Mouse (Mus musculus) midbrain, embryonic 15.5 days (tissue): ENCODE results near the gene Trp53i13. TPM values are rescaled to one million over a fixed set of nuclear protein-coding genes. Genes with fewer than 3 reads are reported as not detected.

Experiments used
- ATAC-seq: fragments of 200-750 bp; cut with Nextera tagmentation; replicated peaks from 2 replicates; pipeline ENCODE4 v1.8.0; 2017; ENCODE audit warnings: moderate TSS enrichment
- H3K27ac ChIP-seq: fragments of 300-500 bp; sonication (generic); 2 replicates; pipeline ENCODE4 v1.5.1; 2015; ENCODE audit warnings: mild to moderate bottlenecking, inconsistent platforms
- H3K27me3 ChIP-seq: fragments of 300-500 bp; sonication (generic); replicated peaks from 2 replicates; pipeline ENCODE4 v1.6.1; 2015; ENCODE audit warnings: inconsistent platforms
- H3K36me3 ChIP-seq: fragments of 300-500 bp; sonication (generic); replicated peaks from 2 replicates; pipeline ENCODE4 v1.6.1; 2015; ENCODE audit warnings: inconsistent platforms
- H3K4me1 ChIP-seq: fragments of 300-500 bp; sonication (generic); 2 replicates; pipeline ENCODE4 v1.6.1; 2015; ENCODE audit warnings: inconsistent platforms
- H3K4me2 ChIP-seq: fragments of 300-500 bp; sonication (generic); 2 replicates; pipeline ENCODE4 v1.6.1; 2015; ENCODE audit warnings: inconsistent platforms, mild to moderate bottlenecking, moderate library complexity
- H3K4me3 ChIP-seq: fragments of 300-500 bp; sonication (generic); 2 replicates; pipeline ENCODE4 v1.5.1; 2015; ENCODE audit warnings: mild to moderate bottlenecking, inconsistent platforms
- H3K9ac ChIP-seq: fragments of 300-500 bp; sonication (generic); 2 replicates; pipeline ENCODE4 v1.6.1; 2015; ENCODE audit warnings: mild to moderate bottlenecking, inconsistent platforms
- H3K9me3 ChIP-seq: fragments of 300-500 bp; sonication (generic); 2 replicates; pipeline ENCODE4 v1.6.1; 2016; ENCODE audit warnings: inconsistent platforms
- WGBS: fragments of 180-500 bp; shearing (Covaris S2); methylation state at CpG from one replicate; pipeline ENCODE4 v1.1.7; 2015; ENCODE audit warnings: mixed read lengths; 5-methylcytosine and 5-hydroxymethylcytosine counted together
- polyA plus RNA-seq: library from polyadenylated mRNA; unstranded; fragments of >200 nt; fragmentation: Nextera tagmentation; extraction: Ambion mirVana; gene quantifications from 2 replicates; pipeline ENCODE4 v1.2.1, GENCODE M21; 2015

Gene Trp53i13
- polyA plus RNA-seq, 1 experiment from 2014 or later: 12.7 TPM

DNA sequence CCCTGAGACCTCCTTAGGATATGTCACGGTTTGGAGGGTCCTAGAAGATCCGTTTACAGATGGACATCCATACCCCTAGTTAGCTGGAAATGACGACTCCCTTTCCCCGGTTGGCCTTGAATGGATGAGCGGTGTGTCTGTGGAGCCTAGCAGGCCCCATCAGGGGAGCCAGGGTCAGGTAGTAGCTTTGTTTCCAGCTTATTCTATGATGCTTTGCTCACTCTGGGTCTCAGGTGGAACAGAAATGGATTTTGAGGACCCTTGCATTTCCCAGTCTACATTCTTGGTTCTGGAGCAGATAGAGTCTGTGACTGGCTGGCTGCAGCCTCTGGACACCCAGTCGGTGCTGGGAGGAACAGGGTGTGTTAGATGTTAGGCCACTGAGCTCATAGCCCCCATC lies 21.0 kb downstream of the Trp53i13 start:
- 68% methylated on average over 6 of the region's 6 CpGs for WGBS
- no peak for ATAC-seq
- H3K27ac ChIP-seq: no peak overlapping the region
- no peaks in the 10 kb centered on the region for H3K27me3 ChIP-seq
- H3K9me3 ChIP-seq: no peaks in the 10 kb centered on the region
- peaks cover 2% of the 10 kb centered on the region; the same call in 1 of the 2 replicates for H3K36me3 ChIP-seq
- H3K4me1 ChIP-seq: peaks cover 70% of the 10 kb centered on the region
- H3K4me3 ChIP-seq: peak overlapping the region; percentile 97
- peak overlapping the region; percentile 94 for H3K4me2 ChIP-seq
- H3K9ac ChIP-seq: peak overlapping the region; percentile 97

- H3K9ac ChIP-seq: peak overlapping the region; percentile 97
- H3K4me3 ChIP-seq: peak overlapping the region; percentile 97
- peak overlapping the region; percentile 94 for H3K4me2 ChIP-seq
- H3K27me3 ChIP-seq: no peaks in the 10 kb centered on the region
- no peak for ATAC-seq
- H3K36me3 ChIP-seq: no peaks in the 10 kb centered on the region; the same call in 1 of the 2 replicates
- H3K4me1 ChIP-seq: peaks cover 70% of the 10 kb centered on the region
- H3K27ac ChIP-seq: peak overlapping the region; percentile 90
- WGBS: 37% methylated on average over 4 of the region's 4 CpGs
- no peaks in the 10 kb centered on the region for H3K9me3 ChIP-seq
Observed at GRCm38 (mm10) chr11:77494344-77494676, 21.5 kb downstream of the Trp53i13 start.

GRCm38 (mm10) chr11:77493512-77494343 lies 22.1 kb downstream of the Trp53i13 start, which contains the start of gene Git1:
Git1 (plus strand) TSS chr11:77493562.
- H3K36me3 ChIP-seq: no peaks in the 10 kb centered on the region
- H3K4me2 ChIP-seq: peak within 1 kb of the TSS; percentile 94
- peaks cover 71% of the 10 kb centered on the region for H3K4me1 ChIP-seq
- H3K9me3 ChIP-seq: no peaks in the 10 kb centered on the region
- WGBS: 2% methylated on average over 48 of the region's 74 CpGs
- peak within 1 kb of the TSS; percentile 95 for H3K27ac ChIP-seq
- H3K4me3 ChIP-seq: peak within 1 kb of the TSS; percentile 97
- H3K9ac ChIP-seq: peak within 1 kb of the TSS; percentile 97
- H3K27me3 ChIP-seq: no peaks in the 10 kb centered on the region
- no peak for ATAC-seq

DNA sequence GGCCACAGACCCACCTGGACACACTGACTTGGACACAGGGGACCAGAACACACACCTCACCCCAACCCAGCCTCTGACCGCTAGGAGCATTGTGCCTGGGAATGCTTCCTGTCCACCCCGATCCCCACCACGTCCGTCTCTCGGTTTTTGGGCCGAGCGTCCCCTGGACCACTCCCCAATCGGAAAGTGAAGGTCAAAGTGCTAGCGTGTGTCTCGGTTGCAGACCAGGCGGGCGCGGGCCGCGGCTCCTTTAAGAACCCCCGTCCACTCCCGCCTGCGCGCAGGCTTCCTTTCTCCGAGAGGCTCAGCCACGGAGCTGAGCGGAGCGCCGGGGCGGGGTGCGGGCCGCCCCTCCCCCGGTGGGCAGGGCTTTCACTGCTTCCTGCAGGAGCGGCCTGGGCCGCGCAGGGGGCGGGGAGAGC lies 22.9 kb downstream of the Trp53i13 start:
- peak overlapping the region; percentile 97 for H3K9ac ChIP-seq
- H3K27ac ChIP-seq: peak overlapping the region; percentile 95
- H3K9me3 ChIP-seq: no peaks in the 10 kb centered on the region
- peak overlapping the region; percentile 94 for H3K4me2 ChIP-seq
- no peaks in the 10 kb centered on the region for H3K27me3 ChIP-seq
- peak; percentile 79 for ATAC-seq
- peaks cover 71% of the 10 kb centered on the region for H3K4me1 ChIP-seq
- WGBS: 0% methylated on average over 30 of the region's 32 CpGs
- H3K36me3 ChIP-seq: no peaks in the 10 kb centered on the region
- H3K4me3 ChIP-seq: peak overlapping the region; percentile 97

DNA sequence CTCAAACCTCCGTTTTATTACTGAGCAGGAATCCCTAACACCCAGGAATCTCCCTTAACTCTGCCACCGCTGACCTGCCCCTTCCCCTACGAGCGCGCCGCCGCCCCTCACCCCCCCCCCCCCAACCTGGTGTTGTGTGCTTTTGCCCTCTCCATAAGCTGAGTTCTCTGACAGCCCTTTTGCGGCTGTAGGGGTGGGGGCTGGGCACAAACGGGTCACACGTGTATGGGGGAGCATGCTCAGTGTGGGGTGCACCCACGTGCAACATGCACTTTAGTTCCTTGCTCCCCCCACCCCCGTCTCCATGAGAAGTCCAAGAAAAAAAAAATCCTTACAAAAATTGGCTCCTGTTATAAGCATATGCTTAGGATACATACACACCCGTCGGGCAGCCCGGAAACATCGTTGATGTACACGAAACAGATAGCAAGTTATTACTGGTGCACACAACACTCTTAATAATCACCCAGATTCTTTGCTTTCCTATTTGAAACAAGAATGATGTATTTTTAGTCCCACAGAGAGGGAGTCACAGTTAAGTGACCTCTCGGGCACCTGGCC lies 23.4 kb downstream of the Trp53i13 start:
- H3K9ac ChIP-seq: peak overlapping the region; percentile 97
- peak overlapping the region; percentile 97 for H3K4me3 ChIP-seq
- H3K4me1 ChIP-seq: peaks cover 73% of the 10 kb centered on the region
- H3K9me3 ChIP-seq: no peaks in the 10 kb centered on the region
- H3K27ac ChIP-seq: peak overlapping the region; percentile 95
- no peaks in the 10 kb centered on the region for H3K27me3 ChIP-seq
- H3K36me3 ChIP-seq: no peaks in the 10 kb centered on the region
- H3K4me2 ChIP-seq: peak overlapping the region; percentile 94
- ATAC-seq: no peak
- WGBS: under 1% methylated on average over 18 of the region's 18 CpGs

DNA sequence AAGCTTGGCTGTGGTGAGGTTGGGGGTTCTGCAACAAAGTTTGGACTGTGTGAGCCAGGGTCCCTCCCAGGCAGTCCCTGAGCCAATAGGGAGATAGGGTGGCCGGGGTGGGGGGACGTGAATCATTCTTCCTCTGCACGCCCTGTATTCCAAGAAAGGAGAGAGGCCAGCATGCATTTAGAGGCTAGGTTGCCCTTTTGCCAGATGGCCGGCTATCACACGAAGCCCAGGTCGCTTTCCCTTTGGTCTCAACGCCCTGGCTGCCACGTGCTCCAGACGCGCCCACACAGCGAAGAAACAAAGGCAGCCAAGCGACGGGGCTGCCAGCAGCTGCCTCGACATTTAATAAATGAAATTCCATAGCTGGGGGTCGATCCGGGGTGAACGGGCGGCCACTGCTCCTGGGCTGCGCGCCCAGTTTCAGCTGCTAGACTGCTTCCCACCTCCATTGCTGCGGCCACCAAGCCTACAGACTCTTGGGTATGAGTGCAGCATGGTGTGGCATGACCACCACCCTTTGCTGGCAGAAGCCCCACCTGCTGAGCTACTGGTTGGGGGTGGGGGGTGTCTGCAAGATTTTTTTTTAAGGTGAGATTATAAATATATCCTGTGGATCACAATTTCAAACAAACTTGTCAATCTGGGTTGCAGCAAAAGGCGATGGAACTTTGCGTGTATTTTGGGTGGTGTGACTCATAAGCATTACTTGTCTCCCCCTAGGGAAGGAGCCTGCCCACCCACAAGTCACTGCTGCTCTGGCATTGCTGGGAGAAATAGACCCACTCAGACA lies 24.1 kb downstream of the Trp53i13 start:
- peak; percentile 28; the same call in 1 of the 2 replicates for ATAC-seq
- H3K4me3 ChIP-seq: peak overlapping the region; percentile 97
- H3K27me3 ChIP-seq: no peaks in the 10 kb centered on the region
- H3K36me3 ChIP-seq: no peaks in the 10 kb centered on the region
- WGBS: under 1% methylated on average over 23 of the region's 23 CpGs
- peak overlapping the region; percentile 94 for H3K4me2 ChIP-seq
- peaks cover 74% of the 10 kb centered on the region for H3K4me1 ChIP-seq
- H3K9me3 ChIP-seq: no peaks in the 10 kb centered on the region
- peak overlapping the region; percentile 41 for H3K9ac ChIP-seq
- H3K27ac ChIP-seq: peak overlapping the region; percentile 95

- ATAC-seq: peak; percentile 62
- Histone ChIP-seq H3K4me3 (peak overlapping the region; percentile 97), H3K9me3 (no peaks in the 10 kb centered on the region), H3K27ac (peak overlapping the region; percentile 95), H3K9ac (peak overlapping the region; percentile 41; the same call in 1 of the 2 replicates), H3K36me3 (no peaks in the 10 kb centered on the region), H3K27me3 (no peaks in the 10 kb centered on the region), H3K4me1 (peaks cover 80% of the 10 kb centered on the region), H3K4me2 (peak overlapping the region; percentile 94)
- WGBS: 0% methylated on average over 13 of the region's 13 CpGs
Observed at GRCm38 (mm10) chr11:77491123-77491501, 24.7 kb downstream of the Trp53i13 start.

DNA sequence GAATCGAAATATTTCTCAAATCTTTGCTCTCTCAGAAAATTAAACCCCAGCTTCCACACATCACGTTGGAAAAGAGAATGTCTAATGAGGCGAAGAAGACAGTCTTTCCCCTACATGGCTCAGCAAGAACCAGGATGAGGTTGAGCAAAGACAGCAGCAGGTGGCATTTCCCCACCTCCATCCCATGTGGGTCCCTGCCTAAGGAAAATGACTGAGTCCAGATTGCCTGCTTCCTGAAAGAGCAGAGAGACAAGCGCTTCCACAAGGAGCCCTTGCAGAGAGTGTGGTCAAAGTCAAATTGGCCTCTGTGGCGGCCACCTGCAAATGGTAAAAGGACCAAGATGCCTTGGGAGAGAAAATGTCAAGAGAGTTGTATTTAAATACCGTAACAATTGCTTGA lies 25.3 kb downstream of the Trp53i13 start:
- no peaks in the 10 kb centered on the region for H3K27me3 ChIP-seq
- H3K4me3 ChIP-seq: peak overlapping the region; percentile 97
- no peaks in the 10 kb centered on the region for H3K36me3 ChIP-seq
- no peak for ATAC-seq
- peak overlapping the region; percentile 95 for H3K27ac ChIP-seq
- H3K4me2 ChIP-seq: peak overlapping the region; percentile 94
- WGBS: 67% methylated on average over 6 of the region's 6 CpGs
- peak overlapping the region; percentile 99 for H3K9ac ChIP-seq
- H3K4me1 ChIP-seq: peaks cover 80% of the 10 kb centered on the region
- no peaks in the 10 kb centered on the region for H3K9me3 ChIP-seq

- under 1% methylated on average over 61 of the region's 87 CpGs for whole genome bisulfite sequencing
- Histone ChIP-seq H3K36me3 (no peaks in the 10 kb centered on the region), H3K9me3 (no peaks in the 10 kb centered on the region), H3K27ac (peak within 1 kb of the TSS; percentile 95), H3K4me2 (peak within 1 kb of the TSS; percentile 94), H3K4me1 (peaks cover 79% of the 10 kb centered on the region), H3K4me3 (peak within 1 kb of the TSS; percentile 97), H3K9ac (peak within 1 kb of the TSS; percentile 99), H3K27me3 (no peaks in the 10 kb centered on the region)
- peak; percentile 58 for ATAC-seq
Observed at GRCm38 (mm10) chr11:77489591-77490235, 26.1 kb downstream of the Trp53i13 start, which contains the start of gene Ankrd13b. Ankrd13b (minus strand) TSS chr11:77489678.

DNA sequence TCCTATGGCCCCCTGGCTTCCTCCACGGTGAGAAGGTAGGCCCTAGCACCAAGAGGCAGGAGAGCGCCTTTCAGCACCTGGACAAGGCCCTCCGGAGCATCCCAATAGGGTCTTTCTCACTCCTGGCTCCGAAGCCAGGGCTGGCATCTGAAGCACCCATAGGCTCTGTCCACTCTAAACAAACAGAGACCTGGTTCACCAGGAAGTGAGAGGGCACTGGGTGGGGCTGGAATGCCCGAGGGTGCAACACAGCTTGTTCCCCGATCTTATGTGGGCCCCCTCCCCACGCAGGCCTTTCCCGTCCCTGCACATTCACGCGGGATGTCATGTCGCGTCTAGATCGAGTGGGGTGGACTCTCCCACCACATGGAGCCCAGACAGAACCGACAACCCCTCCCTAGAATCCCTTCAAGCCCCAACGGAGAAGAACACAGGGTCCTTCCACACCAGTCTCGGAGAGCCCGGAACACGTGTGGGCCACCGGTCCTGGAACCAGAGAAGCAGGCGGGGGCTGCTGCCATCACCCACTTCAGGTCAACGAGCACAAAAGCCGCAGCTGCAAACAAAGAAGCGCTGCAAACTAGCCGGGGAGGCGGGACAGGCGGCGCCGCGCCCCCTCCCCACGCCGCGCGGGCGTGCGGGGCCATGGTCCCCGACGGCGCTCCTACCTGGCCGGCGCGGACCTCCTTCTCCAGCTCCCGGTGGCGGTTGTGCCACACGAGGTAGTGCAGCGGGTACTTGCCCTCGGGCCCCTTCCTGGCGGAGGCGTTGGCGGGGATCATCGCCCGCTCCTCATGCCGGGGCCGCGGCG lies 26.8 kb downstream of the Trp53i13 start:
- ATAC-seq: no peak
- peaks cover 72% of the 10 kb centered on the region for H3K4me1 ChIP-seq
- WGBS: 2% methylated on average over 55 of the region's 55 CpGs
- H3K9ac ChIP-seq: peak overlapping the region; percentile 99
- no peaks in the 10 kb centered on the region for H3K27me3 ChIP-seq
- peak overlapping the region; percentile 97 for H3K4me3 ChIP-seq
- H3K4me2 ChIP-seq: peak overlapping the region; percentile 94
- H3K9me3 ChIP-seq: no peaks in the 10 kb centered on the region
- H3K27ac ChIP-seq: peak overlapping the region; percentile 95
- H3K36me3 ChIP-seq: no peaks in the 10 kb centered on the region

- Histone ChIP-seq H3K4me2 (peak overlapping the region; percentile 94), H3K9me3 (no peaks in the 10 kb centered on the region), H3K27ac (peak overlapping the region; percentile 9), H3K36me3 (no peaks in the 10 kb centered on the region), H3K4me3 (peak overlapping the region; percentile 97), H3K9ac (peak overlapping the region; percentile 28; the same call in 1 of the 2 replicates), H3K27me3 (no peaks in the 10 kb centered on the region), H3K4me1 (peaks cover 71% of the 10 kb centered on the region)
- ATAC-seq: no peak
- WGBS: 40% methylated on average over 5 of the region's 5 CpGs
Observed at GRCm38 (mm10) chr11:77486798-77487197, 29.0 kb downstream of the Trp53i13 start.
